Mouse (Mus musculus) liver, adult 2 months (tissue): Measurements from ENCODE around the gene Trpm7. TPM values are rescaled to one million over a fixed set of nuclear protein-coding genes. Genes with fewer than 3 reads are reported as not detected.

Experiments used
- DNase-seq: peaks from one replicate; pipeline ENCODE4 v3.0.0-alpha.2; 2011; ENCODE audit warnings: low read depth, low spot score; ENCODE audit errors: extremely low read depth
- H3K27ac ChIP-seq: fragments of 200-500 bp; replicated peaks from 2 replicates; pipeline ENCODE4 v1.5.1; 2012; ENCODE audit warnings: low read depth, mild to moderate bottlenecking, control low read depth, inconsistent platforms, low read length; ENCODE audit not compliant: insufficient read depth
- H3K27me3 ChIP-seq: fragments of 200-500 bp; 2 replicates; pipeline ENCODE4 v1.6.1; 2012; ENCODE audit warnings: mild to moderate bottlenecking, moderate library complexity, low read length, inconsistent platforms; ENCODE audit not compliant: control insufficient read depth, insufficient read depth
- H3K36me3 ChIP-seq: fragments of 200-500 bp; 2 replicates; pipeline ENCODE4 v1.6.1; 2012; ENCODE audit warnings: low read length, inconsistent platforms; ENCODE audit not compliant: control insufficient read depth, insufficient read depth
- H3K4me1 ChIP-seq: fragments of 200-500 bp; 2 replicates; pipeline ENCODE4 v1.6.1; 2011; ENCODE audit warnings: low read length; ENCODE audit not compliant: control insufficient read depth, insufficient read depth
- H3K4me3 ChIP-seq: fragments of 200-500 bp; 2 replicates; pipeline ENCODE4 v1.5.1; 2011; ENCODE audit warnings: low read depth, mild to moderate bottlenecking, control low read depth, low read length, moderate library complexity; ENCODE audit not compliant: insufficient read depth
- H3K79me2 ChIP-seq: fragments of 200-500 bp; 2 replicates; pipeline ENCODE4 v1.6.1; 2012; ENCODE audit warnings: inconsistent platforms, mild to moderate bottlenecking, low read length, moderate library complexity; ENCODE audit not compliant: control insufficient read depth, insufficient read depth
- H3K9ac ChIP-seq: fragments of 200-500 bp; 2 replicates; pipeline ENCODE4 v1.6.1; 2012; ENCODE audit warnings: low read depth, mild to moderate bottlenecking, control low read depth, inconsistent platforms, low read length
- CTCF ChIP-seq: fragments of 200-500 bp; IDR thresholded peaks from 2 replicates; pipeline ENCODE4 v1.5.1; 2011; ENCODE audit warnings: low read depth, low read length, control low read depth
- POLR2A ChIP-seq: fragments of 200-500 bp; IDR thresholded peaks from 2 replicates; pipeline ENCODE4 v1.6.1; 2011; ENCODE audit warnings: low read length, control low read depth; ENCODE audit not compliant: insufficient read depth; ENCODE audit errors: extremely low read depth
- WGBS: fragments of 180-500 bp; shearing (Covaris S2); methylation state at CpG from one replicate; pipeline ENCODE4 v1.1.7; 2018; 5-methylcytosine and 5-hydroxymethylcytosine counted together
- polyA plus RNA-seq: library from polyadenylated mRNA; depleted of rRNA; stranded (reverse); fragments of >200 nt; gene quantifications from 2 replicates; pipeline ENCODE4 v1.2.3, GENCODE M21; 2012
- total RNA-seq: library from RNA; depleted of rRNA; stranded (reverse); fragments of >200 nt; gene quantifications from 2 replicates; pipeline ENCODE4 v1.2.3, GENCODE M21; 2014

The Trpm7 gene
- total and polyA plus RNA-seq, 2 experiments = 3.3 to 46.3 TPM

DNA sequence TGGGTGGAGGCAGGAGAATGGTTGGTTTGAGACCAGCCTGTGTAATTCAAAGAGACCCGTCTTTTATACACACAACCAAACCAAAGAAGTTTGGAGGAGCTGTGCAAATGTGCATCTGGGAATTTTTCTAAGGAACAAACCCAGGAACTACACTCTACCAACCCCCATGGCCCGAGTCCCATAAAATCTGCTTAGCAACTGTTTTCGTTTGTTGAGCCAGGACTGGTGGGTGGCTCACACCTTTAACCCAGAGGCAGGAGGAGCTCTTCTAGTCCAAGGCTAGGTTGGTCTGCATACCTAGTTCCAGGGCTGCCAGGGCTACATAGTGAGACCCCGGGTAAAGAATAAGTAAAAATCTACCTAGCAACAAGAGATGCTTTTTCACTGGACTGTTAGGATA lies 100.1 kb downstream of the Trpm7 start:
- 42% methylated on average over 4 of the region's 4 CpGs for WGBS

GRCm38 (mm10) chr2:126772217-126772616 lies 103.8 kb downstream of the Trpm7 start:
- H3K27me3 ChIP-seq = no peaks in the 10 kb centered on the region
- H3K36me3 ChIP-seq = no peaks in the 10 kb centered on the region
- H3K4me3 ChIP-seq = no peak overlapping the region
- no peaks in the 10 kb centered on the region for H3K79me2 ChIP-seq
- DNase-seq = no peak
- 87% methylated on average over 5 of the region's 5 CpGs for WGBS
- 0 out of 2 replicates have a peak, but pooled peaks cover 4% of the 10 kb centered on the region for H3K4me1 ChIP-seq
- TF ChIP-seq POLR2A = no peak
- TF ChIP-seq CTCF = no peak
- H3K9ac ChIP-seq = no peak overlapping the region
- no peak overlapping the region for H3K27ac ChIP-seq

More for the DNA sequence above, 100.1 kb downstream of the Trpm7 start:
- no peaks in the 10 kb centered on the region for H3K36me3 ChIP-seq
- TF ChIP-seq CTCF = no peak
- TF ChIP-seq POLR2A = no peak
- H3K4me1 ChIP-seq = peaks cover 11% of the 10 kb centered on the region
- no peaks in the 10 kb centered on the region for H3K27me3 ChIP-seq
- H3K9ac ChIP-seq = no peak overlapping the region
- H3K27ac ChIP-seq = no peak overlapping the region
- peak; percentile 60 for DNase-seq
- H3K79me2 ChIP-seq = no peaks in the 10 kb centered on the region
- H3K4me3 ChIP-seq = no peak overlapping the region

GRCm38 (mm10) chr2:126769431-126770181 lies 106.4 kb downstream of the Trpm7 start:
- H3K27me3 ChIP-seq = no peaks in the 10 kb centered on the region
- TF ChIP-seq POLR2A (no peak), CTCF (no peak)
- DNase-seq = no peak
- WGBS = 76% methylated on average over 19 of the region's 19 CpGs
- no peaks in the 10 kb centered on the region for H3K36me3 ChIP-seq
- no peak overlapping the region for H3K4me3 ChIP-seq
- no peak overlapping the region for H3K9ac ChIP-seq
- no peaks in the 10 kb centered on the region for H3K79me2 ChIP-seq
- no peak overlapping the region for H3K27ac ChIP-seq
- no peaks in the 10 kb centered on the region for H3K4me1 ChIP-seq

GRCm38 (mm10) chr2:126768194-126768593 lies 107.8 kb downstream of the Trpm7 start:
- Histone ChIP-seq H3K36me3 (0 out of 2 replicates have a peak, but pooled peaks cover 2% of the 10 kb centered on the region), H3K79me2 (no peaks in the 10 kb centered on the region), H3K4me3 (no peak overlapping the region), H3K27ac (no peak overlapping the region), H3K9ac (no peak overlapping the region), H3K27me3 (no peaks in the 10 kb centered on the region), H3K4me1 (no peaks in the 10 kb centered on the region)
- DNase-seq = peak; percentile 33
- 51% methylated on average over 4 of the region's 4 CpGs for WGBS
- TF ChIP-seq POLR2A = no peak
- peak; percentile 20; the same call in 1 of the 2 replicates for TF ChIP-seq CTCF

GRCm38 (mm10) chr2:126767599-126767998 lies 108.4 kb downstream of the Trpm7 start:
- Histone ChIP-seq H3K27ac (no peak overlapping the region), H3K4me1 (no peaks in the 10 kb centered on the region), H3K27me3 (no peaks in the 10 kb centered on the region), H3K9ac (no peak overlapping the region), H3K4me3 (no peak overlapping the region), H3K36me3 (peaks cover 6% of the 10 kb centered on the region; the same call in 1 of the 2 replicates), H3K79me2 (no peaks in the 10 kb centered on the region)
- over 99% methylated on average over 3 of the region's 3 CpGs for WGBS
- DNase-seq = no peak
- TF ChIP-seq CTCF = peak; percentile 9; the same call in 1 of the 2 replicates
- no peak for TF ChIP-seq POLR2A
